Mouse (Mus musculus) small intestine, adult 2 months (tissue): ENCODE measurements around the gene Angptl6. TPM values are rescaled to one million over a fixed set of nuclear protein-coding genes. Genes with fewer than 3 reads are reported as not detected.

ENCODE experiments used
- H3K27ac ChIP-seq: fragments of 200-500 bp; 2 replicates; pipeline ENCODE4 v1.5.1; 2012; ENCODE audit warnings: low read depth, low read length, control low read depth, inconsistent platforms; ENCODE audit not compliant: insufficient read depth
- H3K27me3 ChIP-seq: fragments of 200-500 bp; 2 replicates; pipeline ENCODE4 v1.6.1; 2012; ENCODE audit warnings: mild to moderate bottlenecking, moderate library complexity, low read length, inconsistent platforms; ENCODE audit not compliant: control insufficient read depth, insufficient read depth
- H3K36me3 ChIP-seq: fragments of 200-500 bp; 2 replicates; pipeline ENCODE4 v1.6.1; 2012; ENCODE audit warnings: mild to moderate bottlenecking, low read length, control low read depth, inconsistent platforms; ENCODE audit not compliant: control insufficient read depth, insufficient read depth
- H3K4me1 ChIP-seq: fragments of 200-500 bp; 2 replicates; pipeline ENCODE4 v1.6.1; 2012; ENCODE audit warnings: low read length, inconsistent platforms, mixed read lengths; ENCODE audit not compliant: control insufficient read depth, insufficient read depth, insufficient read length
- H3K4me3 ChIP-seq: fragments of 200-500 bp; 2 replicates; pipeline ENCODE4 v1.5.1; 2012; ENCODE audit warnings: low read depth, mild to moderate bottlenecking, control low read depth, inconsistent platforms, low read length, moderate library complexity
- CTCF ChIP-seq: fragments of 200-500 bp; IDR thresholded peaks from 2 replicates; pipeline ENCODE4 v1.5.1; 2012; ENCODE audit warnings: low read depth, mild to moderate bottlenecking, control low read depth, inconsistent platforms, low read length, moderate library complexity, mixed read lengths; ENCODE audit not compliant: insufficient replicate concordance, insufficient read length; ENCODE audit errors: extremely low read depth
- POLR2A ChIP-seq: fragments of 200-500 bp; IDR thresholded peaks from 2 replicates; pipeline ENCODE4 v1.6.1; 2012; ENCODE audit warnings: low read depth, mild to moderate bottlenecking, control low read depth, inconsistent platforms, low read length, moderate library complexity
- WGBS: fragments of 180-500 bp; shearing (Covaris S2); methylation state at CpG from one replicate; pipeline ENCODE4 v1.1.7; 2018; 5-methylcytosine and 5-hydroxymethylcytosine counted together
- polyA plus RNA-seq: library from polyadenylated mRNA; depleted of rRNA; stranded (reverse); fragments of >200 nt; gene quantifications from 2 replicates; pipeline ENCODE4 v1.2.3, GENCODE M21; 2012

Gene Angptl6
- polyA plus RNA-seq, 1 experiment: 8.0 TPM

DNA sequence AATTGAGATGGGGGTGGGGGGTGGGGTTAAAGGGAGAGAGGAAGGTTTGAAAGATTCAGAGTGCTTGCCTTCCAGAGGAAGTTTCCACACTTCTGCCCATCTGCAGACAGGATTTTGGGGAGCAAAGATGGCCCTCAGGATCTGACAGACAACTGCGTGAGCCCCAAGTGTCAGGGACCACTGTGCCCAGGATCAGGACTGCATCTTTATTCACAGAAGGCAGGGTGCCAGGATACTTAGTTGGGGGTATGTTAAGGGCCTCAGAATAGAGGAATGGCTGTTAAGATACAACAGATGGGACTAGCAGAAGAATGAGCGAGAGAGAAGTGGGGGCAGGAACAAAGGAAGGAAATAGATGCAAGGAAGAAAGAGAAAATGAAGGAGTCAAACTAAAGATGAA is 7.0 kb upstream of the Angptl6 start:
- Histone ChIP-seq H3K4me1 (peaks cover 2% of the 10 kb centered on the region; the same call in 1 of the 2 replicates), H3K27me3 (no peaks in the 10 kb centered on the region), H3K36me3 (peaks cover 20% of the 10 kb centered on the region), H3K4me3 (no peak overlapping the region), H3K27ac (no peak overlapping the region)
- WGBS: 96% methylated on average over 2 of the region's 2 CpGs
- TF ChIP-seq POLR2A (no peak), CTCF (no peak)

DNA sequence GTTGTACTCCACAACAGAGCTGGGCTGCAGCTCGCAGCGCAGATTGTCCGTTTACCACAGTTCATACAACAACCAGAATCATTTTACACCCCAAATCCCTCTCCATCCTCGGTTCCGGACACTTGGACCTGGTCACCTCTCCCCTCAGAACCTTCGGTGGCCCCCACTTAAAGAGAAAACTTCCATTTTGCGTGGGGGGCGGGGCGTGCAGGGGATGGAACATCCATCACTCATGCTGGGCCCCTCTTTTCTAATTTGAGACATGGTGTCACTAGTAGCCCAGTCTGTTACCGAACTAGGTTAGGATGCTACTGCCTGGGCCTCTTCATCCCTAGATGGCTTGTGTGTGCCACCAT is 839 bp downstream of the Angptl6 start:
- H3K4me1 ChIP-seq: no peaks in the 10 kb centered on the region; the same call in 1 of the 2 replicates
- no peaks in the 10 kb centered on the region for H3K27me3 ChIP-seq
- H3K36me3 ChIP-seq: no peaks in the 10 kb centered on the region
- WGBS: 16% methylated on average over 10 of the region's 10 CpGs
- peak overlapping the region; percentile 67 for H3K4me3 ChIP-seq
- peak overlapping the region; percentile 90 for H3K27ac ChIP-seq
- TF ChIP-seq POLR2A (no peak), CTCF (no peak)

DNA sequence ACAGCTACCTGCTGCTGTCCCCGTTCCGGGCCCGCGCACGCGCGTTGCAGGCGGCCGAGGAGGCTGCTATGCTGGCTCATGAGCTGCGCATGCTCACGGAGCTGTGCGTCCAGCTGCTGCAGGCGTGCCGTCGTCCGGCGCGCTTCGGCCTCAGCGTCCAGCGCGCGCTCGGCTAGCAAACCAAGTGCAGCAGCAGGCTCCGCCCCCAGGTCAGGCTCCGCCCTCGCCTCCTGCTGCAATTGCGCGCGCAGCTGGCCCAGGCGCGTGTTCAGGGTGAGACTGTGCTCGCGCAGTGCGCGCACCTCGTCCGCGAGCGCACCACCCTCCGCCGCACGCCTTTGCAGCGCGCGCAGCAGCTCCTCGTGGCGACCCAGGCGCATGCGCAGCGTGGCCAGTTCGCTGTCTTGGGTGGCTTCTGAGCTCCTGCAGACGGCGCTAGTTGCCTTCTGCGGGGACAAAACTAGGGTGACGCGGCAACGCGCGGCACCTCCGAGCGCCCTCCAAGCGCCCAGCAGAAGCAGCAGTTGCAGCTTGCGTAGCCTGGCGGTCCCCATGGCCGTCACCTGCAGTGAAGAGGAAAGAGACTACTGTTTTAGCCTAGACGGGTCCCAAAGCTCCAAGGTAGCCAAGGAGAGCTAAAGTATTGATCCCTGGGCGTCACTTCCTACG is 1.4 kb downstream of the Angptl6 start:
- under 1% methylated on average over 69 of the region's 69 CpGs for WGBS

DNA sequence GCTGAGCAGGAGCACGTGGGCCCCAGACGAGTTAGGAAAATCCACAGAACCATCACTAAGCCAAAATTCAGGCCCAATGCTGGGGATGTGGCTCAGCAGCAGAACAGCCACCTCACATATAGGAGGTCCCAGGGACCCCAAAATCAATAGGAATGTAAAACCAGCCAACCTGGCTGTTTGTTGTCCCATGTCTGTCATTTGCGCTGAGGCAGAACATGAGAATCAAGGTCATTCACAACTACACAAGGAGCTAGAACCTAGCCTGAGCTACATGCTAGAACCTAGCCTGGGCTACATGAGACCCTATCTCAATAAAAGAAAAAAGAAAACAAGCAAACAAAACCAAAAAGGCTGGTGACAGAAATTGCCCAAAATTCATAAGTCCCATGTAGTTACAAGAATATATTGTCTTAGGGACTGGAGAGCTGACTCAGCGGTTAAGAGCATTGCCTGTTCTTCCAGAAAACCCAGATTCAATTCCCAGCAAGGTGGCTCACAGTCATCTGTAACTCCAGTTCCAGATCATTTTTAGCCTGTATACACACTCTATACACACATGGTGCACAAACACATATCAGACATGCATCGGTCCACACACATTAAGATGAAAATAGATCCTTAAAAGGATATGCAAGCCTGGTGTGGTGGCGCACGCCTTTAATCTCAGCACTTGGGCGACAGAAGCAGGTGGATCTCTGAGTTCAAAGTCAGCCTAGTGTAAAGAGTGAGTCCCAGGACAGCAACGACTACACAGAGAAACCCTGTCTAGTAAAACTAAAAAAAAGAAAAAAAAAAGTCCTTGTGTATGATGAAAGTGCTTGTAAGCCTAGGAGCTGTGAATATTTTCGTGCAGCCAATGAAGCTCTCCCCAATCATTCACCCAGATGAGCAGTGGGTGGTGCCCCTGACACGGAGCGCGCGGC is 2.1 kb downstream of the Angptl6 start:
- peak overlapping the region; percentile 12; the same call in 1 of the 2 replicates for H3K27ac ChIP-seq
- H3K4me3 ChIP-seq: peak overlapping the region; percentile 67

More for the DNA sequence above, 1.4 kb downstream of the Angptl6 start:
- H3K27me3 ChIP-seq: no peaks in the 10 kb centered on the region
- H3K36me3 ChIP-seq: peaks cover 1% of the 10 kb centered on the region; the same call in 1 of the 2 replicates
- H3K4me1 ChIP-seq: no peaks in the 10 kb centered on the region; the same call in 1 of the 2 replicates
- peak overlapping the region; percentile 90 for H3K27ac ChIP-seq
- H3K4me3 ChIP-seq: peak overlapping the region; percentile 67
- TF ChIP-seq POLR2A: peak; percentile 87
- peak; percentile 59; the same call in 1 of the 2 replicates for TF ChIP-seq CTCF

DNA sequence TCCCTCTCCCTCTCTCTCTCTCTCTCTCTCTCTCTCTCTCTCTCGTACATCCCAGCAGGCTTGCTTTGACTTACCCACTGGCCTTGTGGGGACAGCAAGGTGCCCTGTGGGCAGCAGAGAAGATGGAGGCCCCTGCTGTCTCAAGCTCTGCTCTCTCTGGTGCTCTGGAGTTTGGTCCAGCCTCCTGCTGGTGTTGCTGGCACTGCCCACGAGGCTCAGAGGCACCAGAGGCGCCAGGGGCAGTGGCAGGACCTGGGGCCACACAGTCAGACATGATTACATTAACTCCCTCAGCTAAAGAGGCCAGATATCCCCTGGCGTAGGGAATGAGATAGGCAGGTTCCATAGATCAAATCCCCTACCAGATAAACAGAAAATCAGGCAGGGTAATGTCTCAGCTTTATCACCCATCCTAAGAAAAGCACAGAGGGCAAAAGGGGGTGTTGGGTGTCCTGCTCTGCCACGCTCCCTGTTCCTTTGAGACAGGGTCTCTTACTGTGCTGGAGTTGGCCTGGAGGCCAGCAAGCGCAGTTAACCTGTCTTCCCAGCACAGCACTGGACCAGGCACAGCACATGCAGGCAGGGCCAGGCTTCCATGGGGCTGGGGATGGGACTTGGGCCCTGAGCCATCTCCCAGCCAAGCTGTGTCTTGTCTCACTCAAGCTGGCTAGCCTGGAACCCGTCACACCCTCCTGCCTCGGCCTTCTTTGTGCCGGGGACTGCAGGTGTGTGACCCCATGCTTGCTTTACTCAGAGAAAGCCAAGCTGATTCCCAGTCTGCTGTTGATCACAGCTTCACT is 3.0 kb downstream of the Angptl6 start:
- 70% methylated on average over 9 of the region's 9 CpGs for WGBS
- no peak overlapping the region for H3K4me3 ChIP-seq
- H3K36me3 ChIP-seq: peaks cover 1% of the 10 kb centered on the region; the same call in 1 of the 2 replicates
- H3K27ac ChIP-seq: no peak overlapping the region
- TF ChIP-seq CTCF (no peak), POLR2A (no peak)
- no peaks in the 10 kb centered on the region for H3K27me3 ChIP-seq
- H3K4me1 ChIP-seq: no peaks in the 10 kb centered on the region; the same call in 1 of the 2 replicates

More for the DNA sequence above, 2.1 kb downstream of the Angptl6 start:
- Histone ChIP-seq H3K4me1 (no peaks in the 10 kb centered on the region; the same call in 1 of the 2 replicates), H3K27me3 (no peaks in the 10 kb centered on the region), H3K36me3 (peaks cover 1% of the 10 kb centered on the region; the same call in 1 of the 2 replicates)
- TF ChIP-seq CTCF (no peak), POLR2A (no peak)
- 32% methylated on average over 14 of the region's 14 CpGs for whole genome bisulfite sequencing

DNA sequence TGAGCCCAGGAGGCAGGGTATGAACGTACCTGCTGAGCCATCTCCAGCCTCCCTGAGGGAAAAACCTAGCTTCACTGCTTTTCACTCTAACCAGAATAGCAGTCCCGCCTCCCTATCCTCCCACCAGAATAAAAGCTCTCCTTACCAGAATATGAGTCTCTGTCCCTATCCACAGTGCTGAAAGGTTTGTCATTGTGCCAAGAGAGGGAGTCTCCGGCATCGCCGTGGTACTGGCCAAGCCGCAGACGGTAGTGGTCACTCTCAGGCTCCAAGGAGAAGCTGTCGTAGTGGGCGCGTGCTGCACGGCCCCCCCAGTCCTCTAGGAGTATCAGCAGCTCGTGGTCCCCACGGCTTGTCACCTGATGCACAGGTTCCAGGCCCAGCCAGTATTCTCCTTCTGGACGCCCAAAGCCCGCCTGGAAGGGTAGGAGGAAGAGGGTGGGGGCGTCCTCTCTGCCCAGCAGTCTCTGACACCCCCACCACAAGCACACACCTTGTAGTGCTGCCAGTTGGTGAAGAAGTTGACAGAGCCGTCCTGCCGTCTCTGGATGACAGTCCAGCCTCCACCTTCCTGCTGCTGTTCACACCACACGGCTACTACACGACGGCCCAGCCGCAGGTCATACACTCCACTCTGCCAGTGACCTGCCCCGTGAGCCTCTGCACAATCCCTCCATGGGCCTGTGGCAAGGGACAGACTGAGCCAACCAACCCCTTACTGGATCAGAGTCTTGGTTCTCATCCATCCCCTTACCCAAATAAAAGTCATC is 4.3 kb downstream of the Angptl6 start:
- no peaks in the 10 kb centered on the region; the same call in 1 of the 2 replicates for H3K4me1 ChIP-seq
- H3K27ac ChIP-seq: no peak overlapping the region
- TF ChIP-seq POLR2A (no peak), CTCF (no peak)
- H3K27me3 ChIP-seq: no peaks in the 10 kb centered on the region
- peaks cover 4% of the 10 kb centered on the region; the same call in 1 of the 2 replicates for H3K36me3 ChIP-seq
- 77% methylated on average over 23 of the region's 23 CpGs for WGBS
- H3K4me3 ChIP-seq: no peak overlapping the region
